Mouse (Mus musculus) mouse embryonic stem cell (cell line): ENCODE results near the gene Krt34.

Experiments
- in situ Hi-C, 2 experiments: fragments of 300-500 bp; cut with MboI; formaldehyde crosslinking; loops; 1 replicate in 1 of 2; 3 replicates in 1 of 2; pipeline ENCODE4 v1.14.3; 2019 to 2020; ENCODE audit warnings: low sequenced_read_pairs in 2 of 2, low pct_unique_long_range_greater_than_20kb in 1 of 2, mixed read lengths in 1 of 2; ENCODE audit not compliant: unreplicated experiment in 1 of 2

Krt34 gene

DNA sequence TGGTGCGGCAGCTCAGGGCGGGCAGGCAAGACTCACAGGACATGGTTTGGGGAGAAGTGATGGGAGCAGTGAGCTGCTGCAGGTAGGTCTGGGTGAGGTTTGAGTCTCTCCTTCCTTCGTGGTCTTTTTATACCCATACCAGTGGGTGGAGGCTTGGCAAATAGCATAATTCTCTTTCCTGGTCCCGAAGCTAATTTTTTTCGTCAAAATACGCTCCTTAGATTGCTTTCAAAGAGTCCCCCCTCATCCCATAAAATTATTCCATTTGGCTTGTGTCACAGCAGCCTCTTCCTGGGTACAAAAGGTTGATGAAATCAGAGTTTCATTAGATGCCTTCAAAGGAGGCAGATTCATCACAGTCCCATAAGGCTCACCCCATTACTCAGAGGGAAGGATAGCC lies at the start of gene Krt34:
Gene Krt34 (minus strand): TSS at position 101 of the 400 bp plus-strand sequence.
- in situ Hi-C loops: no loop called here

DNA sequence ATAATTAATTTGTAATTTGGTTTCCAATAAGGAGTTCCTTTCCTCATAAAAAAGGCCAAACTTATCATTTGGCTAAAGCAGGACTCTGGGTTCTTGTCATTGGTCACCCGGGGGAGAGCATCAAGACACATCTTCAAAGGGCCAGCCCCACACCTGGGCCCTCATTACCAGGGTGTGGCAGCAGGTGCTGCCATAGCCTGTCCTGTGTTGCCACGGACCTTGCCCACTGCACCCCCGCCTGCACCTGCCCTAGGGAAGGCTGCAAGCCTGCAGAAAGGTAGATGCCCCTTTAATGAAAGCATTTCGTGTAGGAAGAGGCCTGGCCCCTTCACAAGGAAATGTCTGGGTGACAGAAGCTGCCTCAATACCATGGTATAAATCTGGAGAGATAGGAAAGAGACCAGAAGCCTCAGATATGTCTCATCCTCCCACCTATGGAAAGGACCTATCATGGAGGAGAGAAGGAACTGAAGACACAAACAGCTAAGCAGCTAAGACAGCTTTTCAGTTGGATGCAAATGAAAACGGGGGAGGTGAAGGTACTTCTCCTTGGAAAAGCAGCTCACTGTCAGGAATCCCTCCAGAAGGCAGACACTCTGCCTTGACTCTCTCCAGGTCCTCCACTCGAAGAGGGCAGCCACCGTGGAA lies 47.1 kb upstream of the Krt34 start:
- in situ Hi-C loops: no loop called here

DNA sequence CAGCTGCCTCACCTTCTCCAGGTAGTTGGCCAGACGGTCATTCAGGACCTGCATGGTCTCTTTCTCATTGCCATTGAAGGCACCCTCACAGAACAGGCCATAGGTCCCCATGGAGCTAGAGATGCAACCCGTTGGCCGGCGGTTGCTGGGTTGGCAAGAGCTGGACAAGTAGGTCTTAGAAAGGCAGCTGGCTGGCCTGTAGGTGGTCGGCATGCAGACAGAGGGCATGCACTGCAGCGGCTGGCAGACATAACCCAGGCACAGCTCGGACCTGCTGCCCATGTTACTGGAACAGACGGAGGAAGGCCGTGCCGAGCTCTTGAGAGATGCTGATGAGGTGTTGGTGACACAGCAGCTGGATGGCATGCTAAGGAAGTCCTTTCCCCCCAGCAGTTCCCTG lies 46.5 kb upstream of the Krt34 start, which contains the start of gene Krt32:
Gene Krt32 (minus strand): TSS at position 366 of the 400 bp plus-strand sequence.
- in situ Hi-C loops: no loop called here

DNA sequence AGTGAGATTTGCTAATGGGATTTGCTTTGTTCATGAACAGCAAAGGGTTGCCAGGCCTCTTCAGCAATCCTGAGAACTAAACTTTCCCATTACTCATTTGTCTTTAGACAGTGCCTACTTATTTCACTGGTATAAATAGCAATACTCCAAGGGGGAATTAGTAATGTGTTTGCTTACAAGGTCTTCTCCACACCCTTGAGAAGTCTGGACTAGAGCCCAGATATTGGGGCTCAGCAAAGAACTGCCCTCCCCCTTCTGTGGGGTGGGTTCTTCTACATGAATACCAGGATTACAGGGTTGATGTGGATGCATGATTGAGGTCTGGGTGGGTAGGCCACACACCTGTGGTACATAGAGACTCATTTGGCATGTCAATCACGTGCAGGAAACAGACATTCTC lies 32.5 kb upstream of the Krt34 start:
- in situ Hi-C loops: no loop called here

DNA sequence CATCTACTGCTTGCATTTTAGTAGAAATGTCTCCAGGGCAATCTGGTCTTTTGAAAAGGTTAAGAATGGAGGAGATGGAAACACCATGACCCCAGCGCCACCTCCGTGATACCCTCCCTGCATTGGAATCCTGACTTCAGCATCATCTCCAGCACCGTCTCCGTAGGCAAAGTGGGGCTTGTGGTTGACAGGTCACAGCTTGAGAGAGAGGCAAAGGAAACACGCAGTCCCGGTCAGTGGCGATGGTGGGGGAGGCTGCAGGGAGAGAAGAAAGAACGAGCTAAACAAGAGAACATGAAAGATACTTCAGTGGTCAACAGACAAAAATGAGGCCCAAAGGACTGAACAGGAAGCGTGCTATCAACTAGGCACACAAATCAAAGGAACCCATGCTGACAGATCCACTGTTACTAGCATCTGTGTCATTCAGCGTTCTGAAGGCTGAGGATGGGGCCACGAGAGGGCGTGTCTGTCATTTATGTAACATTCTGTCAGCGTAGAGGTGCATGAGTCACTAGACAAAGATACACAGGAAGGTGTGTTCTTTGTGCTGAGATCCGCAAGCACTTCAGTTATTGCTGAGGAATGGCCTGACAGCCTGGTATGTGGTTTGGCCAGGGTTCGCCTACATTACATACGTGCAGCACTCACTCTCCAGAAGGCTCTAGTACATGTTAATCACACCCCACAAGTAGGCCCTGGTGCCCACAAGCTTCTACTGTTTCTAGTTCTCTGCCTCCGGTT lies 26.1 kb upstream of the Krt34 start:
- in situ Hi-C loops: loop anchor here in 1 of 2 experiments (10.0 kb wide), 1 partner anchor 227 kb away; no protein-coding TSS in a partner anchor

DNA sequence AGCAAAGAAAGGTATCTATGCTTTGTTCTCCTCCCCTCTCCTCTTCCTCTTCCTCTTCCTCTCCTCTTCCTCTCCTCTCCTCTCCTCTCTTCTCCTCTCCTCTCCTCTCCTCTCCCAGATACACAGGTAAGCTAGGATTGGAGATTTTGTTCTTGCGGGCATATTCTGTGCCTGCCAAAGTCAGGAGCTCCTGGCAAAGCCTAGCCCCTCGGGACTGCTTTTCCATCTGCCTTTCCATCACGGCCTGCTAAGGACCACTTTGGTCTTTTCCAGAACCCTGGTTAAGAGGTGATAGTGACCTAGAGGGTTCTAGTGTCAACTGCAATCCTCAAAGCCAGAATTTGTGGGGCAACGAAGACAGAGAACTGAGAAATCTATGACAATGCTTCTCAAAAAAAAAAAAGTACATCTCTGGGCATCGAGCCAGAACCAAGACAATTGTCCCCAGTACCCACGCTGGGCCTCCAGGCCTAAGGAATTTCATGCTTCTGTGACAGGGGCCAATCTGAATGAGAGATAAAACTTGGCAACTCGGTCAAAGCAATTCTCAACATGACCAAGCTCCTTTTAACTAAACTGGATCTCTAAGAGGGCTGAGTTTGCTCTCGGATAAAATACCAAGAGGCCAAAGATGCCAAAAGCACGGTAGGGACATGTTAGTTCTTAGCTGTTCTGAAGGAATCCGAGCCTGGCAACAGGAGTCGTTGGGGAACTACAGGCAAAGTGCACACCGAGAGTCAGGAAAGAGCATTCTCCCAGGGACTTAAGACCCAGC lies 25.1 kb upstream of the Krt34 start:
- in situ Hi-C loops: loop anchor here in 1 of 2 experiments (10.0 kb wide), 1 partner anchor 228 kb away; no protein-coding TSS in a partner anchor

DNA sequence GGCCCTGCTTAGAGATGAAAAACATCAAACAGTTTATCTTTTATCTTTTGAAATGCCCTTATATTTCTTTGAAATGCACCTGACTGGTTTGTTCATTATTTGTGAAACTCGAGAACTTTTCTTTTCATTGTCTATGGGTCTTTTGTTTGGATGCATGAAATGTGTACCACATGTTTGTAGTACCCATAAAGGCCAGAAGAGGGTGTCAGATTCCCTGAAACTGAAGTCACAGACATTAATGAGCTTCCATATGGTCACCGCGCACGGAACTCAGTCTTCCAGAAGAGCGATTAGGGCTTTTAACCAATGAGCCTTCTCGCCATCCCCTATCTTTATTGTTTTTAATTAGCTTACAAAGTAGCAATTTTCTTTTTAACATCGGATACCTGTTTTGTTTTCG lies 17.5 kb upstream of the Krt34 start:
- in situ Hi-C loops: no loop called here

DNA sequence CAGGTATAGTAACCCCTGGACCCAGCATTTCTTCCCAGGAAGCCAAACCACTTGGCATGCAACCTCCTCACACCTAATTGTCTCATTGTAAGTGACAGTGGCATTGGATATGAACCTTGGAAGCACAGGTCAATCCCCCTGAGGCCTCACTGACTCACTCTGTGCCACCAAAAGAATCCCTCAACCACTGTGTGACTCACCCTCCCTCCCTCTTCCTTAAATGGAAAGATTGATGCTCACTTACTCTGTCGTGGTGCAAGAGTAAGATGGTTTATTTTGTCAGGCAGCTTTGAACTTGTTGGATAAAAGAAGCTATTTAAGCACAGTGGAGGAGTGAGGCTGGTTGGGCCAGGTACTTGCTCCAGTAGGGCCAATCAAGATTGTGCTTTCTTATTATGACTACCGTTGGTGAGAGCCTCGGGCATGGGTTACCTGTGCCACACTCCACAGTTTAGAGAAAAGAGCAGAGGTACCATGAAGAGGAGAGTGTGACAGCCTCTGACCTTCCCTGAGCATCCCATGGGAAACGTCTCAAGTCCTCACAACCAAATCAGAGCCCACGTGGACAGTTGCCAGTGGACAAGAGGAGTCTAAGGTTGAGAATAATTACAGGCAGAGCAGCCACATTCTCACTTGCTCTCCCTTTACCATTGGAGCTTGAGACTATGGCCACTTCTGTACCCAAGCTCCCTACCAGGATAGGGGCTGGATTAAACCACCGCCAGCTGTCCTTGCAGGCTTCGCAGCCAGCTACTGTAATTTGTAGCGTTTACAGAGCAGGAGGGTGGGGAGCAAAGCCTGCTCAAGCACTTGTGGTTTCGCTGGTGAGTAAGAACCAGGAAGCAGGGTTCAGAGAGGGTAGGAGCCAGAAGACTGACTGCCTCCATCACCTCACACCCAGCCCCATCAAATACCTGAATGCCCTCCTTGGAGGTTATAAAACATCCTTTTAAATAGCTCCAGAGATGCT lies 14.6 kb upstream of the Krt34 start:
- in situ Hi-C loops: no loop called here

DNA sequence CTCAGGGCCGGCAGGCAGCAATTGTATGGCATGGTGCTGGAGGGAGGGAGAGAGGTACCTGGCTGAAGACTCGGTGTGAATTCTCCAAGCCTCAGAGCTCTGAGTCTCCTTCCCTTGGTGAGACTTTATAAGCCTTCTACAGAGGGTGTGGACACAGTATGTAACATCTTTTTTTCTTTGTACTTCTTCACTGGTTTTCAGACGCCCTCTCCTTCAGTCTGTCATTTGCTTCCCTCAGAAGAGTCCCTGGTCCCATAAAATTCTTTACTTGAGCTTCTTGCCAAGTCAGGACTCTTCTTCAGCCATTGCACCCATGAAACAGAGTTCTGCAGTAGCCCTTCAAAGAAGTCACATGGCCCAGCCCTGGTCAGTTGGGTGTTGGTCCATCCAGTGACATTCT lies 9.1 kb upstream of the Krt34 start, which contains the start of gene Krt31:
Gene Krt31 (minus strand): TSS at position 101 of the 400 bp plus-strand sequence.
- in situ Hi-C loops: no loop called here

DNA sequence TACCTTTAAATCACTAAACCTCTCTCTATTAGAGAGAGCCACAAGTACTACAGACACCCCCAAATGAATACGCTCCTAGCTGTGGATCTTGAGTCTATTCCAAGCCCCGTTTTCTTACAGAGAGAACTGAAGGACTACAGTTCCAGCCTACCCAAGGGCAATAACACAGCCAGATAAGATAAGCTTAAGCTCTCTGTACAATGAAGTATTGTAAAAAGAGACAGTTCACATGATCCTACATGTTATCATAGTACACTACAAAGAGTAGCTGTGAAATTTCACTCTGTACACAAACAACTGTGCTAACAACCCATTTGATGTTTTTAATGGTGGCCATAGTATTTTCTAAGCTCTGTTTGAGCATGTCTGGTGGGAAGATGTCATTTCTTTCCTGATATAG lies 5.8 kb upstream of the Krt34 start:
- in situ Hi-C loops: no loop called here

DNA sequence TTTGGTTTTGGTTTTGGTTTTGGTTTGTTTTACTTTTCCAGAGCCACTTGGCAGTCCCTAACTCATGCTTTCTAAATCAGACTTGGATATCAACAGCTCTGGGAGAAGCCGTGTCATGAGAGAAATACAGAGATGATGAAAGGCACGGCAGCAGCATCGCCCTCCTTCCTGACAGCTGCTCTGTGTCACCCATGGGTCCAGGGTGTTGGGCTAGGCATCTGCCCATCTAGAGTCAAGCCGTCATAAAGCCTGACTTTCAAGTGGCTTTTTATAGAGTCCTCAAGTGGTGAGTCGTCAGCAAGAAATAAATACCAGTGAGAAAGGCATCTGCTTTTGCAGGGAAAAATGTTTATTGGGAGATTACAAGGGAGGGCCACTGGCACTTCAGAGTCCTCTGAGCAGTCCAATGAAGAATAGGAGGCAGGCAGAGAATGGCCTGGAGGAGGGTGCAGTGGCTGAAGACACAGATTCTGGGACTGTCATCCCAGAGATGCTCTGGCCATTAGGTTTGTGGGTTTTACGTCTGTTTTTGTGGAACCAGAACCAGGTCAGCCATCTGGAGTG lies 5.0 kb upstream of the Krt34 start:
- in situ Hi-C loops: no loop called here

DNA sequence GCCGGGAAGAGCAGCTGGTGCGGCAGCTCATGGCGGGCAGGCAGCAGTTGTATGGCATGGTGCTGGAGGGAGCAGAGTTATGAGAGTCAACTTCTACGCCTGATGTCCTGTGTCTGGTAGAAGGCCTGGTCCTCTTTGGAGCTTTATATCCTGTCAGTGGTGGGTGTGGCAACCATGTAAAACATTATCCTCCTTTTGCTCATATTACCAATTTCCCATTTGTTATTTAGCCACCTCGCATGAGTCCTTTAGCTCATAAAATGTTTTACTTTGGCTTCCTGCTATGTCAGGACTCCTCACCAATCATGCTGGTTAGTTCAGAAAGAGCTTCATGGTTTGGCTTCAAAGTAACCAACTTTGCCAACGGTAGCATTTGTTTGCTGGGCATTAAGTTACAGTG lies 11.6 kb downstream of the Krt34 start, which contains the start of gene Krt33b:
Gene Krt33b (minus strand): TSS at position 101 of the 400 bp plus-strand sequence.
- in situ Hi-C loops: no loop called here

DNA sequence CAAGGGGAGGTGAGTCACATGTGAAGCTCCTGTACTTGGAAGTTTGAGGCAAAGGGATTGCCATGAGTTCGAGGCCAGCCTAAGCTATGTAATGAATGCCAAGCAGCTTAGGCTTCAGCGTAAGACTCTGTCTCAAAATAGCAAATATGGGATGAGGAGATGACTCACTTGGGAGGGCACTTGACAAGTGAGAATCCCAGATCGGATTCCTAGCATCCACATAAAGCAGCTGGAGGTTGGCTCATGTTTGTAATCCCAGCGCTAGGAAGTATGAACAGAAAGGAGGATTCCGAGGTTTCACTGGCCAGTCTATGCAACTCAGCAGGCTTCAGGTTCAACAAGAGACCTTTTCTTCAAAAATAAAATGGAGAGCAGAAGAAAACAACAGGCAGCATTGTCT lies 19.9 kb downstream of the Krt34 start:
- in situ Hi-C loops: no loop called here

DNA sequence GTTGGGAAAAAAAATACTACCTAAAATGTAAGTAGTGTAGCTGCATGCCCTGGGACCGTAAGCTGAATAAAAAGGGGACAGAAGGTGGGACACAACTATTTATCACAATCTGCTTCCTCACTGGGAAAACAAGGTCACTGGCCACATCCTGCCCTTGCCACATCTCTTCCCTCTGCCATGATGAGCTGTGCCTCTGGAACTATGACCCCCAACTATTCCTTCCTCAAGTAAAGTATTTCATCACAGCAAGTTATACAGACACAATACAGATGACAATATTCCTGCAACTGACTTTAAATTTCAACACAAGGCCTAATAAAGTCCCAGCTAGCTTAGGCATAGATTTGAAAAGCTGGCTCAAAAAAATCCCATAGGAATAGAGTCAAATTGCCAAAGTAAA lies 21.9 kb downstream of the Krt34 start:
- in situ Hi-C loops: no loop called here

DNA sequence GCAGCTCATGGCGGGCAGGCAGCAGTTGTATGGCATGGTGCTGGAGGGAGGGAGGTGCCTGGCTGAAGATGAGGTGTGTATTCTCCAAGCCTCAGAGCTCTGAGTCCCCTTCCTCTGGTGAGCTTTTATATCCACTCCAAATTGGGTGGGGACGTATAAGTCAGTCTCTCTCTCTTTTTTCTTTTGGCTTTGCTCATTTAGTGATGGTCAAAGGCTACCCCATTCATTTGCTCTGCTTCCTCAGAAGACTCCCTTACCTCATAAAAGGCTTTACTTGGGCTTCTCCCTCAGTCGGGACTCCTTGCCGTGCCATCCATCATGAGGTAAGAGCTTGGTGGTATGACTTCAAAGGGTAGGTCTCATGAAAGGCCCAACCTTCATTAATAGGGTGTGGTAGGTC lies 25.2 kb downstream of the Krt34 start, which contains the start of gene Krt33a:
Gene Krt33a (minus strand): TSS at position 101 of the 400 bp plus-strand sequence.
- in situ Hi-C loops: no loop called here

DNA sequence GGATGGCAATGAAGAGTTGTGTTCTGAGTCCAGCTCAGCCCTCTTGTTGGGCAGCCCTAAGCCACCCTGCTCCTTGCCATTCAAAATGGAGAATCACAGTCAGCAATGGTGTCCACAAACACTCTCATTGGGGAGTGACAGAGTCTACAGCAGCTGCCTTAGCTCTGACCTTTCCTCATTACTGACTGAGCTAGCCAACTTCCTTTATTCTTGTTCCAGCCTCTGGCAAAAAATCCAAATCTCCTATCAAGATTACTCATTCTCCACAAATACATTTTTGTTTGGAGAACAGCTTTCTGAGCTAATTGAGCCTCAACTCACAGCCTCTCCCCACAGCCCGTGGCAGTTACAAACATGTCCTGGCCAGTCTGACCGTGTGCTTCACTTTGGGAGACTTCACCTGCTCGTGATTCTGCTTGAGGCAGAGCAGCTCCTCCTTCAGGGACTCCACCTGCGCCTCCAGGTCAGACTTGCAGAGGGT lies 27.6 kb downstream of the Krt34 start:
- in situ Hi-C loops: no loop called here

DNA sequence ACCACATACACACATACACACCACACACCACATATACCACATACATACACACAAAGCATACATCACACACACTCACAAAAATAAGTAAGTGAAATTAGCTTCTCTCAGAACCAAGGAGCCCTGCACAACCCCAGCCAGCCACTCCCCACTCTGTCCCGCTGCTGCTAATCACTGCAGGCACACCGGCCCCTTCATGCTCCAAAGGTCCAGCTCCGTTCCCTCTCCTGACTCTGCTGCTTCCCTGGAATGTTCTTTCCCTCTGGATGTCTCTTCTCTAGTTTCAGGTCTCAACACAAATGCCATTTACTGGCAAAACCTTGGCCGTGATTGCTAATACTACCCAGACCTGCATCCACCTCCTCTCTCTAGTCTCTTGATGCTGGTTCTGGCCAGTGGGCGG lies 30.7 kb downstream of the Krt34 start:
- in situ Hi-C loops: no loop called here
